Mouse (Mus musculus) liver, postnatal 0 days (tissue): ENCODE measurements around the gene Acox2. TPM values are rescaled to one million over a fixed set of nuclear protein-coding genes. Genes with fewer than 3 reads are reported as not detected.

Experiments used
- ATAC-seq: fragments of 200-750 bp; cut with Nextera tagmentation; 2 replicates; pipeline ENCODE4 v1.8.0; 2017; ENCODE audit warnings: mild to moderate bottlenecking, moderate library complexity
- DNase-seq: peaks from one replicate; pipeline ENCODE4 v3.0.0-alpha.2; 2016
- H3K27ac ChIP-seq: fragments of 300-500 bp; sonication (generic); 2 replicates; pipeline ENCODE4 v1.5.1; 2014; ENCODE audit warnings: antibody characterized with exemption, moderate library complexity, mild to moderate bottlenecking, low read depth
- H3K27me3 ChIP-seq: fragments of 300-500 bp; sonication (generic); 2 replicates; pipeline ENCODE4 v1.6.1; 2014; ENCODE audit warnings: low read length, control low read depth, mixed read lengths; ENCODE audit not compliant: insufficient read depth
- H3K36me3 ChIP-seq: fragments of 300-500 bp; sonication (generic); replicated peaks from 2 replicates; pipeline ENCODE4 v1.6.1; 2014; ENCODE audit warnings: mild to moderate bottlenecking, control low read depth, low read length, moderate library complexity, mixed read lengths; ENCODE audit not compliant: insufficient read depth
- H3K4me1 ChIP-seq: fragments of 300-500 bp; sonication (generic); 2 replicates; pipeline ENCODE4 v1.6.1; 2014; ENCODE audit warnings: antibody characterized with exemption, mild to moderate bottlenecking, control low read depth; ENCODE audit not compliant: insufficient read depth
- H3K4me2 ChIP-seq: fragments of 300-500 bp; sonication (generic); 2 replicates; pipeline ENCODE4 v1.6.1; 2014; ENCODE audit warnings: low read depth, mild to moderate bottlenecking, low read length, moderate library complexity, mixed read lengths
- H3K4me3 ChIP-seq: fragments of 300-500 bp; sonication (generic); 2 replicates; pipeline ENCODE4 v1.5.1; 2014; ENCODE audit warnings: low read depth, low read length
- H3K9ac ChIP-seq: fragments of 300-500 bp; sonication (generic); replicated peaks from 2 replicates; pipeline ENCODE4 v1.6.1; 2014; ENCODE audit warnings: mild to moderate bottlenecking, moderate library complexity
- H3K9me3 ChIP-seq: fragments of 300-500 bp; sonication (generic); 2 replicates; pipeline ENCODE4 v1.6.1; 2016; ENCODE audit warnings: mild to moderate bottlenecking, control low read depth, low read length, mixed read lengths
- CTCF ChIP-seq: sonication (generic); IDR thresholded peaks from 2 replicates; pipeline ENCODE4 v1.5.1; 2016; ENCODE audit warnings: antibody characterized with exemption, low read depth
- EP300 ChIP-seq: IDR thresholded peaks from 2 replicates; pipeline ENCODE4 v1.6.1; 2016; ENCODE audit warnings: antibody characterized with exemption, low read depth, mild to moderate bottlenecking
- WGBS: fragments of 180-500 bp; shearing (Covaris S2); extraction: QIAGEN DNeasy Blood & Tissue Kit; methylation state at CpG from one replicate; pipeline ENCODE4 v1.1.7; 2014; ENCODE audit not compliant: insufficient replicate concordance; 5-methylcytosine and 5-hydroxymethylcytosine counted together
- polyA plus RNA-seq: library from polyadenylated mRNA; unstranded; fragments of >200 nt; fragmentation: Nextera tagmentation; extraction: Ambion mirVana; gene quantifications from 2 replicates; pipeline ENCODE4 v1.2.1, GENCODE M21; 2015

Acox2 gene
- polyA plus RNA-seq, 1 experiment from 2014 or later: 66.7 TPM

GRCm38 (mm10) chr14:8219876-8220275 is 39.3 kb downstream of the Acox2 start:
- Histone ChIP-seq H3K27me3 (no peaks in the 10 kb centered on the region), H3K4me3 (no peak overlapping the region), H3K4me1 (peaks cover 28% of the 10 kb centered on the region), H3K36me3 (peaks cover 10% of the 10 kb centered on the region; the same call in 1 of the 2 replicates), H3K9me3 (no peaks in the 10 kb centered on the region), H3K4me2 (no peak overlapping the region), H3K9ac (no peak overlapping the region), H3K27ac (no peak overlapping the region)
- no peak for TF ChIP-seq EP300
- 83% methylated on average over 11 of the region's 11 CpGs for WGBS
- ATAC-seq (no peak), DNase-seq (no peak)

GRCm38 (mm10) chr14:8218730-8219380 is 40.3 kb downstream of the Acox2 start:
- H3K4me3 ChIP-seq: no peak overlapping the region
- H3K4me2 ChIP-seq: no peak overlapping the region
- H3K27me3 ChIP-seq: no peaks in the 10 kb centered on the region
- TF ChIP-seq CTCF (no peak), EP300 (no peak)
- 0 out of 2 replicates have a peak, but pooled peaks cover 5% of the 10 kb centered on the region for H3K36me3 ChIP-seq
- DNase-seq: no peak
- no peaks in the 10 kb centered on the region for H3K9me3 ChIP-seq
- H3K27ac ChIP-seq: no peak overlapping the region
- H3K9ac ChIP-seq: no peak overlapping the region
- no peak for ATAC-seq
- WGBS: 68% methylated on average over 10 of the region's 10 CpGs
- H3K4me1 ChIP-seq: peaks cover 29% of the 10 kb centered on the region; the same call in 1 of the 2 replicates

- Histone ChIP-seq H3K27ac (no peak overlapping the region), H3K9ac (no peak overlapping the region), H3K4me1 (peaks cover 32% of the 10 kb centered on the region), H3K9me3 (no peaks in the 10 kb centered on the region), H3K27me3 (no peaks in the 10 kb centered on the region), H3K4me2 (no peak overlapping the region), H3K4me3 (no peak overlapping the region), H3K36me3 (0 out of 2 replicates have a peak, but pooled peaks cover 3% of the 10 kb centered on the region)
- 74% methylated on average over 7 of the region's 7 CpGs for WGBS
- DNase-seq (no peak), ATAC-seq (no peak)
- no peak for TF ChIP-seq CTCF
- TF ChIP-seq EP300: no peak
Observed at GRCm38 (mm10) chr14:8218238-8218637, 40.9 kb downstream of the Acox2 start.

- Histone ChIP-seq H3K36me3 (no peaks in the 10 kb centered on the region), H3K4me1 (peaks cover 31% of the 10 kb centered on the region), H3K4me3 (no peak overlapping the region), H3K4me2 (peak overlapping the region; percentile 74), H3K9me3 (no peaks in the 10 kb centered on the region), H3K9ac (no peak overlapping the region), H3K27me3 (no peaks in the 10 kb centered on the region), H3K27ac (0 out of 2 replicates have a peak overlapping the region, but pooled peaks have one; percentile 1)
- no peak for TF ChIP-seq CTCF
- TF ChIP-seq EP300: no peak
- ATAC-seq (no peak), DNase-seq (no peak)
- WGBS: 46% methylated on average over 5 of the region's 5 CpGs
Observed at GRCm38 (mm10) chr14:8216100-8216499, 43.1 kb downstream of the Acox2 start.

GRCm38 (mm10) chr14:8215208-8215778 is 43.9 kb downstream of the Acox2 start:
- peak; percentile 29 for DNase-seq
- no peak for TF ChIP-seq EP300
- TF ChIP-seq CTCF: no peak
- Histone ChIP-seq H3K36me3 (no peaks in the 10 kb centered on the region), H3K9ac (peak overlapping the region; percentile 88), H3K9me3 (no peaks in the 10 kb centered on the region), H3K27me3 (no peaks in the 10 kb centered on the region), H3K4me2 (peak overlapping the region; percentile 74), H3K4me3 (peak overlapping the region; percentile 77), H3K27ac (peak overlapping the region; percentile 98), H3K4me1 (peaks cover 29% of the 10 kb centered on the region)
- ATAC-seq: no peak
- 20% methylated on average over 21 of the region's 21 CpGs for WGBS

GRCm38 (mm10) chr14:8214299-8215207 is 44.6 kb downstream of the Acox2 start:
- Histone ChIP-seq H3K9me3 (no peaks in the 10 kb centered on the region), H3K4me3 (peak overlapping the region; percentile 77), H3K9ac (peak overlapping the region; percentile 88), H3K36me3 (no peaks in the 10 kb centered on the region), H3K27me3 (no peaks in the 10 kb centered on the region), H3K4me2 (peak overlapping the region; percentile 74), H3K27ac (peak overlapping the region; percentile 98), H3K4me1 (peaks cover 29% of the 10 kb centered on the region)
- WGBS: 3% methylated on average over 43 of the region's 63 CpGs
- DNase-seq (peak; percentile 81), ATAC-seq (peak; percentile 76)
- TF ChIP-seq CTCF (no peak), EP300 (no peak)
